Mouse (Mus musculus): ENCODE results near the gene Srp9. TPM values are rescaled to one million over a fixed set of nuclear protein-coding genes. Genes with fewer than 3 reads are reported as not detected.

Srp9 gene
- polyA plus RNA-seq, 1 experiment from 2014 or later = 101 TPM

- WGBS (ENCODE audit: insufficient replicate concordance) = 61% methylated on average over 13 of the region's 13 CpGs
- Histone ChIP-seq H3K9me3 (replicated peaks) (no peaks in the 10 kb centered on the region), H3K4me3 (replicated peaks) (no peak overlapping the region), H3K36me3 (no peaks in the 10 kb centered on the region), H3K4me1 (replicated peaks) (peaks cover 3% of the 10 kb centered on the region; the same call in 1 of the 2 replicates), H3K9ac (no peak overlapping the region), H3K27ac (no peak overlapping the region), H3K4me2 (no peak overlapping the region), H3K27me3 (no peaks in the 10 kb centered on the region)
- ATAC-seq (ENCODE audit: low read depth) (no peak), DNase-seq (no peak)
Measured at GRCm38 (mm10) chr1:182091746-182092412, 32.7 kb upstream of the Srp9 start.

- Histone ChIP-seq H3K27me3 (no peaks in the 10 kb centered on the region), H3K9me3 (replicated peaks) (no peaks in the 10 kb centered on the region), H3K4me2 (no peak overlapping the region), H3K27ac (no peak overlapping the region), H3K4me3 (replicated peaks) (no peak overlapping the region), H3K9ac (no peak overlapping the region), H3K36me3 (no peaks in the 10 kb centered on the region), H3K4me1 (replicated peaks) (peaks cover 3% of the 10 kb centered on the region; the same call in 1 of the 2 replicates)
- WGBS (ENCODE audit: insufficient replicate concordance) = 65% methylated on average over 5 of the region's 5 CpGs
- no peak for DNase-seq
- ATAC-seq (ENCODE audit: low read depth) = no peak
Measured at GRCm38 (mm10) chr1:182092413-182092800, 32.1 kb upstream of the Srp9 start.

DNA sequence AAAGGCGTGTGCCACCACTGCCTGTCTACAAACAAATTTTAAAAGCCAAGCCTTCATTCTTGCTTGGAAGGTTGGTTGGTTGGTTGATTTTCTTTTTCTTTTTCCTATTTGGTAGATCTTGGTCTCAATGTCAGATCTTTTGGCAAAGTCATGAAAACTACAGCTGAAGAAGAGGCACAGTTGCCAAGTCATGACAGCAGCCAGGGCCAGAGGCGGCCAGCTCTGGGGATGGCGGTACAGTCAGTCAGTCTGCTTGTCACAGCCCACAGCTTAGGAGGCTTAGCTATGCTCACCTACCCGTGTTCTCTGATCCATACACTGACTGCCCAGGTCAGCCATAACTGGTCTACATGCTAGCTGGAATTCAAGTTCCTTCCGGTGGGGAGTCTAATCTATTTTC is 31.1 kb upstream of the Srp9 start:
- Histone ChIP-seq H3K27me3 (no peaks in the 10 kb centered on the region), H3K36me3 (no peaks in the 10 kb centered on the region), H3K4me3 (replicated peaks) (no peak overlapping the region), H3K9me3 (replicated peaks) (no peaks in the 10 kb centered on the region), H3K27ac (no peak overlapping the region), H3K4me2 (no peak overlapping the region), H3K4me1 (replicated peaks) (peaks cover 3% of the 10 kb centered on the region; the same call in 1 of the 2 replicates), H3K9ac (no peak overlapping the region)
- DNase-seq (no peak), ATAC-seq (ENCODE audit: low read depth) (no peak)
- WGBS (ENCODE audit: insufficient replicate concordance) = 76% methylated on average over 5 of the region's 5 CpGs

GRCm38 (mm10) chr1:182094473-182095136 is 29.9 kb upstream of the Srp9 start:
- ATAC-seq (ENCODE audit: low read depth) (no peak), DNase-seq (no peak)
- Histone ChIP-seq H3K27ac (no peak overlapping the region), H3K4me1 (replicated peaks) (peaks cover 3% of the 10 kb centered on the region; the same call in 1 of the 2 replicates), H3K9ac (no peak overlapping the region), H3K9me3 (replicated peaks) (no peaks in the 10 kb centered on the region), H3K36me3 (no peaks in the 10 kb centered on the region), H3K27me3 (no peaks in the 10 kb centered on the region; the same call in 1 of the 2 replicates), H3K4me3 (replicated peaks) (no peak overlapping the region), H3K4me2 (no peak overlapping the region)
- WGBS (ENCODE audit: insufficient replicate concordance) = 34% methylated on average over 15 of the region's 15 CpGs

- Histone ChIP-seq H3K9me3 (replicated peaks) (no peaks in the 10 kb centered on the region), H3K4me1 (replicated peaks) (peaks cover 3% of the 10 kb centered on the region; the same call in 1 of the 2 replicates), H3K4me3 (replicated peaks) (no peak overlapping the region), H3K36me3 (no peaks in the 10 kb centered on the region), H3K27ac (no peak overlapping the region), H3K9ac (no peak overlapping the region), H3K27me3 (no peaks in the 10 kb centered on the region; the same call in 1 of the 2 replicates), H3K4me2 (no peak overlapping the region)
- DNase-seq = no peak
- ATAC-seq (ENCODE audit: low read depth) = no peak
- 29% methylated on average over 10 of the region's 10 CpGs for WGBS (ENCODE audit: insufficient replicate concordance)
Measured at GRCm38 (mm10) chr1:182095240-182095741, 29.2 kb upstream of the Srp9 start.

DNA sequence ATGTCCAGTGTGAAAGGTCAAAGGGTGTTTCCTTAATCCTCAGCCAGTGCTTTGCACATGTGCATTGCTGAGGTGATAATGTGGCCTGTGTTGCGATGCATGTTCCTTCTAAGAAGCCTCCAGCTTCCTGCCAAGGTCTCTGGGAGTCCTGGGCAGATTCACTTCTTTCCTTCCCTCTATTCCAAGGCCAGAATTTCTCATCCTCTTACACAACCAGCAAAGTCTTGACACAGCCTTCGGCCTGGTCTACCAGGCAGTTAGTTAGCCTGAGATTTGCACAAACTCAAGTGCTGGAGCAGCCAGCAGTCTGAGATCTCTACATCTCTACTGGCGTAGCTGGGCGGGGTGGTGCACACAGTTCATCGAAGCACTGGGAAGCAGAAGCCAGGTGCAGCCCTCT is 27.8 kb upstream of the Srp9 start:
- H3K4me1 ChIP-seq (replicated peaks) = peaks cover 3% of the 10 kb centered on the region; the same call in 1 of the 2 replicates

GRCm38 (mm10) chr1:182099062-182099461 is 25.5 kb upstream of the Srp9 start:
- Histone ChIP-seq H3K27ac (no peak overlapping the region), H3K36me3 (no peaks in the 10 kb centered on the region), H3K4me1 (replicated peaks) (peaks cover 3% of the 10 kb centered on the region; the same call in 1 of the 2 replicates), H3K9me3 (replicated peaks) (no peaks in the 10 kb centered on the region), H3K4me2 (no peak overlapping the region), H3K4me3 (replicated peaks) (no peak overlapping the region), H3K27me3 (no peaks in the 10 kb centered on the region; the same call in 1 of the 2 replicates), H3K9ac (no peak overlapping the region)
- 62% methylated on average over 5 of the region's 5 CpGs for WGBS (ENCODE audit: insufficient replicate concordance)
- DNase-seq = no peak
- no peak for ATAC-seq (ENCODE audit: low read depth)

More for the DNA sequence above, 27.8 kb upstream of the Srp9 start:
- H3K9me3 ChIP-seq (replicated peaks) = no peaks in the 10 kb centered on the region
- no peaks in the 10 kb centered on the region for H3K36me3 ChIP-seq
- ATAC-seq (ENCODE audit: low read depth) (no peak), DNase-seq (no peak)
- H3K4me2 ChIP-seq = no peak overlapping the region
- 55% methylated on average over 5 of the region's 5 CpGs for WGBS (ENCODE audit: insufficient replicate concordance)
- no peak overlapping the region for H3K9ac ChIP-seq
- no peaks in the 10 kb centered on the region; the same call in 1 of the 2 replicates for H3K27me3 ChIP-seq
- H3K27ac ChIP-seq = no peak overlapping the region
- H3K4me3 ChIP-seq (replicated peaks) = no peak overlapping the region

GRCm38 (mm10) chr1:182100403-182100802 is 24.1 kb upstream of the Srp9 start:
- H3K27me3 ChIP-seq = no peaks in the 10 kb centered on the region; the same call in 1 of the 2 replicates
- H3K27ac ChIP-seq = no peak overlapping the region
- no peaks in the 10 kb centered on the region for H3K9me3 ChIP-seq (replicated peaks)
- no peak for DNase-seq
- no peak overlapping the region for H3K4me2 ChIP-seq
- no peak overlapping the region for H3K9ac ChIP-seq
- H3K36me3 ChIP-seq = no peaks in the 10 kb centered on the region
- no peak for ATAC-seq (ENCODE audit: low read depth)
- WGBS (ENCODE audit: insufficient replicate concordance) = 61% methylated on average over 3 of the region's 3 CpGs
- H3K4me1 ChIP-seq (replicated peaks) = 0 out of 2 replicates have a peak, but pooled peaks cover 2% of the 10 kb centered on the region
- no peak overlapping the region for H3K4me3 ChIP-seq (replicated peaks)

DNA sequence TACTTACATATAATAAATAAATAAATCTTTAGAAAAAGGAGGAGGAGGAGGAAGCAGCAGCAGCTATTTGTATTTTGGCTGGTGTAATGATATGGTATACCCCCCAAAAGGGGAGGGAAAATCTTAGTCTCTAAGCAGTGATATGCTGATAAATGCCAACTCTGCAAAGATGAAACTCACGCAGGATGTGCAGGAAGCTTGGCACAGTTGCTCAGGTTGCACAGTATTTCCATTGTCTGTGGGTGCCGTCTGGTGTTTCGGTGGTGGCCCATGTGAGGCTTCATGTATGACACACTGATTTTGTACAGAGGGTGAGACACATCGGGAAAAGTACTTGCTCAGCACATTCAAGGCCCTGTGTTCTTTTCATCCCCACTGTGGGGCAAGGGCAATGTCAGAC is 23.1 kb upstream of the Srp9 start:
- 65% methylated on average over 4 of the region's 4 CpGs for WGBS (ENCODE audit: insufficient replicate concordance)

DNA sequence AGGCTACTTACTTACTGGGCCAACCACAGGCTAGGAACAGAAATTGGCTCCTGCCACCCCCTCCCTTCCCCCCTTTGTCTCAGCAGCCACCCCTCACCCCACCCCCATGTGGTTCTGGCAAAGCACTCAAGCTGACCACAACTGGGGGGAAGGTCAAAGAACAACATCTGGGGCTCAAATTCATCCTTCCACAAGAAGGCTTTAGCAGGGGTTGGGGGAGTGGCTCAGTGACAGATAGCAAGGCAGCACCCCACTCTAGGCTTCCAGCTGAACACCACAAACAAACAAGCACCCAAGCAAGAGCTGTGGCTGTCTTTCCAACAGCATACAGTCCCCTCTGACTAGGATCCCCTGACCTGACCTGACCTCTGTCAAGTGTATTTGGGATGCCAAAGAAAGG is 21.8 kb upstream of the Srp9 start:
- no peak for DNase-seq
- H3K4me3 ChIP-seq (replicated peaks) = no peak overlapping the region
- H3K27me3 ChIP-seq = no peaks in the 10 kb centered on the region; the same call in 1 of the 2 replicates

More for the DNA sequence above, 23.1 kb upstream of the Srp9 start:
- no peak overlapping the region for H3K4me2 ChIP-seq
- no peaks in the 10 kb centered on the region for H3K9me3 ChIP-seq (replicated peaks)
- DNase-seq = no peak
- ATAC-seq (ENCODE audit: low read depth) = no peak
- 0 out of 2 replicates have a peak, but pooled peaks cover 2% of the 10 kb centered on the region for H3K4me1 ChIP-seq (replicated peaks)
- no peak overlapping the region for H3K27ac ChIP-seq
- H3K9ac ChIP-seq = no peak overlapping the region
- H3K27me3 ChIP-seq = no peaks in the 10 kb centered on the region; the same call in 1 of the 2 replicates
- H3K4me3 ChIP-seq (replicated peaks) = no peak overlapping the region
- no peaks in the 10 kb centered on the region for H3K36me3 ChIP-seq

GRCm38 (mm10) chr1:182103436-182103835 is 21.1 kb upstream of the Srp9 start:
- DNase-seq (no peak), ATAC-seq (ENCODE audit: low read depth) (no peak)
- no peak overlapping the region for H3K27ac ChIP-seq
- H3K4me1 ChIP-seq (replicated peaks) = 0 out of 2 replicates have a peak, but pooled peaks cover 6% of the 10 kb centered on the region
- no peak overlapping the region for H3K4me2 ChIP-seq
- H3K9ac ChIP-seq = no peak overlapping the region
- no peaks in the 10 kb centered on the region for H3K36me3 ChIP-seq
- H3K27me3 ChIP-seq = no peaks in the 10 kb centered on the region; the same call in 1 of the 2 replicates
- H3K4me3 ChIP-seq (replicated peaks) = no peak overlapping the region
- 84% methylated on average over 11 of the region's 11 CpGs for WGBS (ENCODE audit: insufficient replicate concordance)
- H3K9me3 ChIP-seq (replicated peaks) = no peaks in the 10 kb centered on the region

More for the DNA sequence above, 21.8 kb upstream of the Srp9 start:
- no peaks in the 10 kb centered on the region for H3K9me3 ChIP-seq (replicated peaks)
- no peaks in the 10 kb centered on the region for H3K36me3 ChIP-seq
- no peak overlapping the region for H3K27ac ChIP-seq
- H3K4me1 ChIP-seq (replicated peaks) = 0 out of 2 replicates have a peak, but pooled peaks cover 2% of the 10 kb centered on the region
- no peak overlapping the region for H3K4me2 ChIP-seq
- no peak overlapping the region for H3K9ac ChIP-seq
- ATAC-seq (ENCODE audit: low read depth) = no peak
